Mouse (Mus musculus) liver, embryonic 14.5 days (tissue): ENCODE results near the gene Rdh7. TPM values are rescaled to one million over a fixed set of nuclear protein-coding genes. Genes with fewer than 3 reads are reported as not detected.

Source experiments
- ATAC-seq: fragments of 200-750 bp; cut with Nextera tagmentation; 2 replicates; pipeline ENCODE4 v1.8.0; 2017; ENCODE audit warnings: moderate number of reproducible peaks, mild to moderate bottlenecking, moderate library complexity; ENCODE audit not compliant: insufficient read depth
- DNase-seq, 3 experiments: peaks; one replicate each; pipeline ENCODE4 v3.0.0-alpha.2; 2012 to 2013; ENCODE audit warnings: low read depth in 3 of 3, low spot score in 3 of 3
- H3K27ac ChIP-seq: fragments of 300-500 bp; sonication (generic); 2 replicates; pipeline ENCODE4 v1.5.1; 2014; ENCODE audit warnings: moderate library complexity, mild to moderate bottlenecking, control low read depth, inconsistent platforms
- H3K27me3 ChIP-seq: fragments of 300-500 bp; sonication (generic); 2 replicates; pipeline ENCODE4 v1.6.1; 2014; ENCODE audit warnings: mild to moderate bottlenecking, low read length, moderate library complexity; ENCODE audit not compliant: control insufficient read depth, insufficient read depth
- H3K36me3 ChIP-seq: fragments of 300-500 bp; sonication (generic); replicated peaks from 2 replicates; pipeline ENCODE4 v1.6.1; 2014; ENCODE audit warnings: low read depth; ENCODE audit not compliant: control insufficient read depth, insufficient read depth
- H3K4me1 ChIP-seq, 2 experiments: fragments of 200-500 bp in 1 of 2; fragments of 300-500 bp in 1 of 2; sonication (generic) in 1 of 2; replicated peaks; 2 replicates each; pipeline ENCODE4 v1.6.1; 2012 to 2014; ENCODE audit warnings: antibody characterized with exemption in 1 of 2, inconsistent platforms in 1 of 2, low read length in 1 of 2; ENCODE audit not compliant: control insufficient read depth in 2 of 2, insufficient read depth in 2 of 2
- H3K4me2 ChIP-seq: fragments of 300-500 bp; sonication (generic); 2 replicates; pipeline ENCODE4 v1.6.1; 2014; ENCODE audit warnings: low read depth, mild to moderate bottlenecking, control low read depth, moderate library complexity
- H3K4me3 ChIP-seq, 2 experiments: fragments of 200-500 bp in 1 of 2; fragments of 300-500 bp in 1 of 2; sonication (generic) in 1 of 2; 2 replicates each; pipeline ENCODE4 v1.5.1; 2012 to 2014; ENCODE audit warnings: low read depth in 2 of 2, low read length in 2 of 2, mild to moderate bottlenecking in 2 of 2, control low read depth in 1 of 2, inconsistent platforms in 1 of 2, moderate library complexity in 1 of 2; ENCODE audit not compliant: insufficient read depth in 1 of 2
- H3K9ac ChIP-seq: fragments of 300-500 bp; sonication (generic); replicated peaks from 2 replicates; pipeline ENCODE4 v1.6.1; 2014; ENCODE audit warnings: mild to moderate bottlenecking, control low read depth, moderate library complexity
- H3K9me3 ChIP-seq: fragments of 300-500 bp; sonication (generic); 2 replicates; pipeline ENCODE4 v1.6.1; 2016; ENCODE audit warnings: low read length, mixed read lengths; ENCODE audit not compliant: control insufficient read depth
- CTCF ChIP-seq: IDR thresholded peaks from 2 replicates; pipeline ENCODE4 v1.5.1; 2016; ENCODE audit warnings: antibody characterized with exemption, low read depth, control low read depth
- EP300 ChIP-seq: IDR thresholded peaks from 2 replicates; pipeline ENCODE4 v1.6.1; 2016; ENCODE audit warnings: antibody characterized with exemption, low read depth
- WGBS: fragments of 180-500 bp; shearing (Covaris S2); extraction: QIAGEN DNeasy Blood & Tissue Kit; methylation state at CpG from one replicate; pipeline ENCODE4 v1.1.7; 2014; ENCODE audit not compliant: insufficient replicate concordance; 5-methylcytosine and 5-hydroxymethylcytosine counted together
- polyA plus RNA-seq, 2 experiments: library from polyadenylated mRNA; depleted of rRNA in 1 of 2; stranded (reverse) in 1 of 2; unstranded in 1 of 2; fragments of >200 nt; fragmentation: Nextera tagmentation in 1 of 2; extraction: Ambion mirVana in 1 of 2; gene quantifications; 2 replicates each; pipeline versions ENCODE4 v1.2.1 to v1.2.3; 2012 to 2014

The Rdh7 gene
- polyA plus RNA-seq, 2 experiments: 1.1 to 1.9 TPM

GRCm38 (mm10) chr10:127915578-127915977, 27.0 kb upstream of the Rdh7 start:
- Histone ChIP-seq H3K27ac (no peak overlapping the region), H3K27me3 (no peaks in the 10 kb centered on the region), H3K4me3 (no peak overlapping the region), H3K9me3 (no peaks in the 10 kb centered on the region; the same call in 1 of the 2 replicates), H3K4me1 (no peaks in the 10 kb centered on the region), H3K9ac (no peak overlapping the region), H3K36me3 (no peaks in the 10 kb centered on the region), H3K4me2 (no peak overlapping the region)
- no peak for TF ChIP-seq CTCF
- TF ChIP-seq EP300: no peak
- ATAC-seq: no peak
- no peak for DNase-seq
- 69% methylated on average over 1 of the region's 1 CpGs for WGBS

GRCm38 (mm10) chr10:127907386-127907951, 18.9 kb upstream of the Rdh7 start:
- DNase-seq: no peak
- no peaks in the 10 kb centered on the region for H3K36me3 ChIP-seq
- ATAC-seq: no peak
- 0 out of 4 replicates have a peak, but pooled peaks cover 0 to 2% of the 10 kb centered on the region in 2 experiments for H3K4me1 ChIP-seq
- H3K9me3 ChIP-seq: no peaks in the 10 kb centered on the region
- H3K27me3 ChIP-seq: no peaks in the 10 kb centered on the region
- no peak overlapping the region for H3K9ac ChIP-seq
- no peak overlapping the region for H3K27ac ChIP-seq
- no peak for TF ChIP-seq EP300
- TF ChIP-seq CTCF: no peak
- H3K4me3 ChIP-seq: no peak overlapping the region
- no peak overlapping the region for H3K4me2 ChIP-seq

- Histone ChIP-seq H3K27ac (no peak overlapping the region), H3K4me3 (no peak overlapping the region), H3K4me2 (no peak overlapping the region), H3K9ac (no peak overlapping the region), H3K9me3 (no peaks in the 10 kb centered on the region), H3K4me1 (0 out of 4 replicates have a peak, but pooled peaks cover 0 to 2% of the 10 kb centered on the region in 2 experiments), H3K36me3 (no peaks in the 10 kb centered on the region), H3K27me3 (no peaks in the 10 kb centered on the region)
- no peak for DNase-seq
- no peak for TF ChIP-seq EP300
- no peak for TF ChIP-seq CTCF
- 48% methylated on average over 2 of the region's 2 CpGs for WGBS
- ATAC-seq: no peak
These were observed 17.5 kb upstream of the Rdh7 start for GRCm38 (mm10) chr10:127906138-127906537.

GRCm38 (mm10) chr10:127904718-127905446, 16.3 kb upstream of the Rdh7 start:
- Histone ChIP-seq H3K4me1 (0 out of 4 replicates have a peak, but pooled peaks cover 0 to 2% of the 10 kb centered on the region in 2 experiments), H3K9me3 (no peaks in the 10 kb centered on the region), H3K27ac (no peak overlapping the region), H3K4me2 (no peak overlapping the region), H3K27me3 (no peaks in the 10 kb centered on the region), H3K4me3 (no peak overlapping the region), H3K9ac (no peak overlapping the region), H3K36me3 (no peaks in the 10 kb centered on the region)
- WGBS: 54% methylated on average over 7 of the region's 7 CpGs
- no peak for ATAC-seq
- no peak for DNase-seq
- no peak for TF ChIP-seq CTCF
- no peak for TF ChIP-seq EP300

- no peak overlapping the region for H3K4me3 ChIP-seq
- H3K27ac ChIP-seq: no peak overlapping the region
- ATAC-seq (no peak), DNase-seq (no peak)
- H3K4me2 ChIP-seq: no peak overlapping the region
- no peak overlapping the region for H3K9ac ChIP-seq
- no peaks in the 10 kb centered on the region for H3K36me3 ChIP-seq
- 43% methylated on average over 1 of the region's 1 CpGs for WGBS
- TF ChIP-seq EP300 (no peak), CTCF (no peak)
- H3K27me3 ChIP-seq: no peaks in the 10 kb centered on the region
- H3K9me3 ChIP-seq: no peaks in the 10 kb centered on the region
- peaks cover 0 to 2% of the 10 kb centered on the region in 2 experiments; a peak in 1 of 4 replicates for H3K4me1 ChIP-seq
These were observed 14.5 kb upstream of the Rdh7 start for GRCm38 (mm10) chr10:127903116-127903515.
